Mouse (Mus musculus) large intestine, adult 2 months (tissue): ENCODE results near the gene Ruvbl1. TPM values are rescaled to one million over a fixed set of nuclear protein-coding genes. Genes with fewer than 3 reads are reported as not detected.

ENCODE experiments used
- DNase-seq: peaks from one replicate; pipeline ENCODE4 v3.0.0-alpha.2; 2012; ENCODE audit warnings: low read depth, low spot score
- WGBS: fragments of 180-500 bp; shearing (Covaris S2); methylation state at CpG from one replicate; pipeline ENCODE4 v1.1.7; 2018; 5-methylcytosine and 5-hydroxymethylcytosine counted together
- polyA plus RNA-seq: library from polyadenylated mRNA; depleted of rRNA; stranded (reverse); fragments of >200 nt; gene quantifications from 2 replicates; pipeline ENCODE4 v1.2.3, GENCODE M21; 2012; rRNA removed

Ruvbl1 gene
- polyA plus RNA-seq, 1 experiment, result 25.3 TPM

DNA sequence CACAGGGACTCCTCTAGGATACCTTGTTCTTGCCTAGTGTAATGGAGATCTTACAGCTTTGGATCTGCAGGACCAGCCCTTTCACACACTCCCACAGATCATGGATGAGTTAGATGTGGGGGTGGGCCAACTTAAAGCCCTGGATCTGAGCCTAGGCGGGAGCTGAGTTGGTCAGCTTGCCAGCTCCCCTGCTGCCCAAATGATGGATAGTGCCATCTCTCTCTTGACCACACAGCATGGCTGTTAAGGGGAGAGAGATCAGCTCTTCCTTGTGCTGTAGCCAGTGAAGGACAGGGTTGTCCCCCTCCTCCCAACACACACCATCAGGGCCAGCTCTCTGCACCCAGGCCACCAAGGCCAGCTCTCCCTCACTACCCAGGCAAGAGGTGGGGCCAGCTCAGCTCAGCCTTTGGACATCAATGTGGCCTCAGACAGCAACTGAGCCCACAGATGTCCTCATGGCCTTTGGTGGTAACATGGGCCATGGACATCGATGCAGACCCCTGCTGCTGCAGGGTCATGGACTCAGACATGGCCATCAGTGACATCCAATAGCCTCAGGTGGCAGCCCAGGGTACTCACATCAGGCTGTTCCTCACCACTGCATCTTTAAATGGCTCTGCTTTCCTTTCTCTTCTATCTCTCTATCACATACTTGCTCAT, 75.0 kb downstream of the Ruvbl1 start:
- 82% methylated on average over 2 of the region's 2 CpGs for WGBS

DNA sequence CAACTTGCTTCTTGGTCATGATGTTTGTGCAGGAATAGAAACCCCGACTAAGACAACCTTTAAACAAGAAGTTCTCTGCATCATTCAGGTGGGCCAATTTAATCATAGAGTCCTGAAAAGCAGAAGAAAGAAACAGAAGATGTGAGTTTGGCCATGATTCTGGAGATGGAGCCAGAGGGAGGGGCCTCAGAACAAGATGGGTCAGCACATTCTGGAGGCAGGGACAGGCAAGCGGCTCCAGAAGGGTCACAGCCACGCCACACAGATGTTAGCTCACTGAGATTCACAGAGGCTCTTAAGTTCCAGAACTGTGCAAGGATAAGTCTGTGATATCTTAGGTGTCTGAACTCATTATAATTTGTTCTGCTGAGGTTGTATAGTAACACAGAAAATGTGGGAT, 79.0 kb downstream of the Ruvbl1 start:
- DNase-seq, result no peak
- 68% methylated on average over 3 of the region's 3 CpGs for WGBS

More for the DNA sequence above, 75.0 kb downstream of the Ruvbl1 start:
- DNase-seq, result no peak

DNA sequence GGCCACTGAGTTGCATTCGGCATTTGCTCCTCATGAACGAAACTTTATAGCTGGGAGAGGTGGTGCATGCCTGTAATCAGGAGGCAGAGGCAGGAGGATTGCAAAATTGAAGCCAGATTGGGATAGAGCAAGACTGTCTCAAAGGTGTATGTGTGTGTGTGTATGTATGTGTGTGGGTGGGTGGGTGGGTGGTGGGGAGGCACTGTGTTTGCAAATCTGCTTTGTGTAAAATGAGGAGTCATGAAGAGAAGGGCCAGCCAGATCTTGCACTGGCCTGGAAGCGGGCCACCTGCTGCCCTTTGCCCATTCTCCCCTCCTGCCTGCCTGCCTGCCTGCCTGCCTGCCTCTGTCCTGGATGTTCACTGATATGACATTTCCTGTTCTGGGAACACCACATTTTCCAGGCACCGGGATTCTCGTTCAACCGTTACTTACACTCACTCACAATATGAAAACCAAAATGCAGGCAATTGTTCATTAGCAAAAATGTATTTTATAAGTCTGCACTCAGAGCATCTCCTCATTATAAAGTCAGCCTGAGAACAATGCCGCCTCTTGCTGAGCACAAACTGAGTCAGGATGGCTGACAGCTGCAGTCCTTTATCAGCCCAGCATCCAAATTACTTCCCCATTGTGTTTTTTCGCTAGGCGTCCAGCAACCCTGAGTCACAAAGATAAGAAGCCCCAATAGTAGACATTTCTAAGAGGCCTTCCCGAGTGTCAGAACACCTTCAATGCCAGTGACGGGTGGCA, 79.6 kb downstream of the Ruvbl1 start:
- WGBS, result 40% methylated on average over 11 of the region's 11 CpGs
- DNase-seq, result no peak

DNA sequence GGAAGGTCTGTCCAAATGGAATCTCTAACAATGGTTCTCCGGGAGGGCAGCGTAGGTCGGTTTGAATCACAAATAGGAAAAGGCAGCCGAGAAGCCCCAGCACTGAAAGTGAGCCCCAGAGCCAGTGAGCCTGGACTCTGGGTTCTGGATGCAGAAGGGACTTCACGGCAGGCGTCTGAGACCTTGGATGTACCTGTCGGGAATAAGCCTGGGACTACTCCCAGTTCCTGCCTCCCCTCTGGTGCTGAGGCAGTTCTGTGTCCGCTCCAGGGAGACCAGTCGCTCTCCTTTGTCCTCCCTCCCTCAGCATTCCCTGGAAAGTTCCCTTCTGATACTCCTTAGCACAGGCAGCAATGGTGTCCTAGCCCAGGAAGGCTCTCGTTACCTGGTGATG, 80.2 kb downstream of the Ruvbl1 start:
- DNase-seq, result no peak
- WGBS, result 35% methylated on average over 10 of the region's 10 CpGs

Other genes with a start within 250 kb of the Ruvbl1 start
- not detected in 2 replicates for gene Dnajb8, start 243.1 kb upstream of the Ruvbl1 start, polyA plus RNA-seq
- 17.9 and 18.2 TPM in 2 replicates for gene Eefsec, start 18.9 kb upstream of the Ruvbl1 start, polyA plus RNA-seq
- 327 and 360 TPM in 2 replicates for gene Sec61a1, start 53.5 kb downstream of the Ruvbl1 start, polyA plus RNA-seq
- 0.15 and 0.16 TPM in 2 replicates for gene Kbtbd12, start 172.5 kb downstream of the Ruvbl1 start, polyA plus RNA-seq